Mouse (Mus musculus): ENCODE measurements at regions not wholly inside any gene's neighbourhood (a gene's known extent, or its start where the extent isn't known, plus 50 kb on each side); places are given as distances from the start of the nearest gene placed in this dataset.
"Not testable (repeated sequence)": the region's sequence is repeated elsewhere in the genome, so short reads cannot be mapped to it uniquely, and the experiment has no call there.

GRCm38 (mm10) chr1:112486046-112486445 lies 621.3 kb upstream of the Dsel start:
- not testable (repeated sequence) for H3K27ac ChIP-seq (ENCODE audit: insufficient read depth, low read length); H3K4me1 ChIP-seq (ENCODE audit: control insufficient read depth, insufficient read depth, low read length); H3K4me3 ChIP-seq (ENCODE audit: insufficient read depth, low read length)

DNA sequence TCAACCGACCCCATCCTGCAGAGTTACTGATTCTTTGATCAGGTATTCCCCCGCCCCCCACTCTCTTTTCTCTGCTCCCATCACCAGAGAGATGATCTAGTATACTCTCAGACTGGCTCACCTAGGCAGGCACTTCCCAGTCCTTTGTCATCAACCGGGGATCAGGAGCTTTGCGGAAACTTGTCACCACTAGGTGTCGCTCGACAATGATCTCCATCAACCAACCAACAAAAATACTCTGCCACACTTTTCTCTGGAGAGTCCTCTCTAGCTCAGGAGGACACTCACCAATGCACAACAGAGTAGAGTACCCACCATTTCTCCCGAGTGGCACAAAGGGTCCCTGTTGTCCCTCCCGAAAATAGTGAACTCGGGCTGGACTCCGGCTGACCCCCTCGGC lies 591.3 kb upstream of the Dsel start:
- TF ChIP-seq POLR2A (IDR thresholded peaks at IDR 0.05; ENCODE audit: extremely low read depth, insufficient read depth, low read length) (no peak), CTCF (IDR thresholded peaks at IDR 0.05; ENCODE audit: extremely low read depth, insufficient read depth, low read length) (peak; percentile 61)
- no peak overlapping the region for H3K4me3 ChIP-seq (ENCODE audit: insufficient read depth, low read length)
- H3K27ac ChIP-seq (ENCODE audit: insufficient read depth, low read length) = no peak overlapping the region

GRCm38 (mm10) chr1:112452390-112452789 lies 587.7 kb upstream of the Dsel start:
- H3K27ac ChIP-seq (ENCODE audit: insufficient read depth, low read length) = no peak overlapping the region
- H3K4me3 ChIP-seq (ENCODE audit: insufficient read depth, low read length) = no peak overlapping the region
- no peaks in the 10 kb centered on the region for H3K4me1 ChIP-seq (ENCODE audit: control insufficient read depth, insufficient read depth, low read length)
- TF ChIP-seq CTCF (IDR thresholded peaks at IDR 0.05; ENCODE audit: extremely low read depth, insufficient read depth, low read length) = peak; percentile 26; the same call in 1 of the 2 replicates
- no peak for TF ChIP-seq POLR2A (IDR thresholded peaks at IDR 0.05; ENCODE audit: extremely low read depth, insufficient read depth, low read length)

More for the DNA sequence above, 591.3 kb upstream of the Dsel start:
- H3K4me1 ChIP-seq (ENCODE audit: control insufficient read depth, insufficient read depth, low read length) = no peaks in the 10 kb centered on the region

DNA sequence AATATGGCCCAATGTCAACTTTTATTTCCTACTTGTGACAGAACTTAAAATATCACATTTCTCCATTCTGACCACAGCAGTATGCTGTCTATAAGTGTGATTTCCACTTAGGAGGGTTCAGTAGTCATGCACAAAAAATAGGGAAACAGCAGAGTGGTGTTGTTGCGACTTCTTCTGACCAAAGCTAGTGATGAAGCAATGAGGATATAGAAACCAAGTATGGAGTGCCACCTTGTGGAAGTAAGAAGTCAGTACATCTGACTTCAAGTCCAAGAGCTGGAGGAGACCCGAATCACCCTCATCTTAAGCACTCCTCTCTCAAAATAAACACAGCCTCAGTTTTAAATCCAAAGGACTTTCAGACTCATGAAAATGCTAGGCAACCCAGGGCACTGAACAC lies 586.9 kb upstream of the Dsel start:
- TF ChIP-seq POLR2A (IDR thresholded peaks at IDR 0.05; ENCODE audit: extremely low read depth, insufficient read depth, low read length) = no peak
- TF ChIP-seq CTCF (IDR thresholded peaks at IDR 0.05; ENCODE audit: extremely low read depth, insufficient read depth, low read length) = peak; percentile 68
- Histone ChIP-seq H3K4me1 (ENCODE audit: control insufficient read depth, insufficient read depth, low read length) (no peaks in the 10 kb centered on the region), H3K27ac (ENCODE audit: insufficient read depth, low read length) (no peak overlapping the region), H3K4me3 (ENCODE audit: insufficient read depth, low read length) (no peak overlapping the region)

- TF ChIP-seq POLR2A (IDR thresholded peaks at IDR 0.05; ENCODE audit: extremely low read depth, insufficient read depth, low read length) = no peak
- no peak for TF ChIP-seq CTCF (IDR thresholded peaks at IDR 0.05; ENCODE audit: extremely low read depth, insufficient read depth, low read length)
- H3K4me3 ChIP-seq (ENCODE audit: insufficient read depth, low read length) = no peak overlapping the region
- no peak overlapping the region for H3K27ac ChIP-seq (ENCODE audit: insufficient read depth, low read length)
- H3K4me1 ChIP-seq (ENCODE audit: control insufficient read depth, insufficient read depth, low read length) = no peaks in the 10 kb centered on the region
Observed at GRCm38 (mm10) chr1:112439109-112439508, 574.4 kb upstream of the Dsel start.

- no peak for TF ChIP-seq CTCF (IDR thresholded peaks at IDR 0.05; ENCODE audit: extremely low read depth, insufficient read depth, low read length)
- peak; percentile 53; the same call in 1 of the 2 replicates for TF ChIP-seq POLR2A (IDR thresholded peaks at IDR 0.05; ENCODE audit: extremely low read depth, insufficient read depth, low read length)
- Histone ChIP-seq H3K4me3 (ENCODE audit: insufficient read depth, low read length) (peak overlapping the region; percentile 86), H3K4me1 (ENCODE audit: control insufficient read depth, insufficient read depth, low read length) (no peaks in the 10 kb centered on the region), H3K27ac (ENCODE audit: insufficient read depth, low read length) (no peak overlapping the region)
Observed at GRCm38 (mm10) chr1:112416350-112417083, 551.8 kb upstream of the Dsel start.

DNA sequence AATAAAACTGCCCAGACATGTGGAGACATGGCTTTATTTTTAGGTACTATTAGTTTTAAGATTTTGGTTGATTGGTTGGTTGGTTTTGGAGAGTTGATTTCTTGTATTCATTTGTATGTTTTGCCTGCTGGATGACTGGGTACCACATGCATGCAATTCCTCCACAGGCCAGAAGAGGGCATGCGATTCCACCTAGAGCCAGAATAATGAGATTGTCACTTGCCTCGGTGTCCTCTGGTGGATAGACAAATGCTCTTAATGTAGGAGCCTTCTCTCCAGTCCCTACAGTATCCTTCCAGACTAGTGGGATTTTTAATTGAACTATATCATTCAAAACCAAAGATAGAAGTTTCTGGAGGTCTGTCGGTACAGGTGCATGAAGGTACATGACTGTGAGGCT lies 524.1 kb upstream of the Dsel start:
- TF ChIP-seq POLR2A (IDR thresholded peaks at IDR 0.05; ENCODE audit: extremely low read depth, insufficient read depth, low read length) (no peak), CTCF (IDR thresholded peaks at IDR 0.05; ENCODE audit: extremely low read depth, insufficient read depth, low read length) (peak; percentile 95)
- Histone ChIP-seq H3K4me1 (ENCODE audit: control insufficient read depth, insufficient read depth, low read length) (no peaks in the 10 kb centered on the region), H3K27ac (ENCODE audit: insufficient read depth, low read length) (no peak overlapping the region), H3K4me3 (ENCODE audit: insufficient read depth, low read length) (no peak overlapping the region)

DNA sequence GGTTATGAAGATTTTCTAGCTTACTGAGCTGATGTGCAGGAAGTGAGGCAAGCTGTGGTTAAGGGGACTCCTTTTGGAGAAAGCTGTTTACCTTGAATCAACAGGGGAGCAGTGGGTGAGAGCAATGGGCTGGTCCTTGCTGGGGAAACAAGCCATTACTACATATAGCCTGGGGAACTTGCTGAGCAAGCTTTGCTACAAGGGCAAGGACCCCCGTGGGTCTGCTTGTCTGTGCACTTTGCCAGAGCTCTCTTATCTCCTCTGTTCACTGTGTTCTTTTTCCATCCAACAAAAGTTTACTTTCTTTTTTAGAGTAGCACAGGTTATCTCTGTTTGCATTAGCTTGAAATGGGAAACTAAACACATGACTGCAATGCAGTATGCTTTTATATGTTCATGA lies 519.3 kb upstream of the Dsel start:
- H3K4me3 ChIP-seq (ENCODE audit: insufficient read depth, low read length) = no peak overlapping the region
- TF ChIP-seq CTCF (IDR thresholded peaks at IDR 0.05; ENCODE audit: extremely low read depth, insufficient read depth, low read length) (no peak), POLR2A (IDR thresholded peaks at IDR 0.05; ENCODE audit: extremely low read depth, insufficient read depth, low read length) (no peak)
- no peak overlapping the region for H3K27ac ChIP-seq (ENCODE audit: insufficient read depth, low read length)
- no peaks in the 10 kb centered on the region for H3K4me1 ChIP-seq (ENCODE audit: control insufficient read depth, insufficient read depth, low read length)

DNA sequence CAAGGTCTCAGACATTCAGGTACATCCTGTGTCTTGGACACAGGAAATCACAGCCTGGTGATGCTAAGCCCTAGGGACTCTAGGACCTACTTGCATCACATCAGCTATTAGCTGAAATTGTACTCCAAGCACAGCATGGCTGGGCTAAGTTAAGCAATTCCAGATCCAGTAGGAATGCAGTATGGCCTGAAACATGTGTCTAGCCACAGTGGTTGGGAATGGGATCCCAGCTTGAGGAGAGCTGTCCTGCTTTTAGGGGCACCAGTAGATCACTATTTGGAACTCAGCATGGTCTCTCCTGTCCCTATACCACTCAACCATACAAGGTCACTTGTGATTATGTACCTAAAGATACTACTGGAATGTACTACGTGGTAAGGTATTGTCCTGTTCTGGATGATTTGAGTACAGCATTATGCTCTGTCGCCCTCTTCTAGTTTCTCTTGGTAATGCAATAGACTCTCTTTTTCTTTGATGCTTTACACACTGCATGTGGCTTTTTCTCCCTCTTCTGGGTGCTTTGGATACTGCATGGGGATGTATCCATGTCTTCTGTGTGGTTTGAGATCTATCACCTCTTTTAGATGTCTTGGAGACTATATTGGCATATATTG lies 515.0 kb upstream of the Dsel start:
- Histone ChIP-seq H3K4me3 (ENCODE audit: insufficient read depth, low read length) (no peak overlapping the region), H3K4me1 (ENCODE audit: control insufficient read depth, insufficient read depth, low read length) (no peaks in the 10 kb centered on the region), H3K27ac (ENCODE audit: insufficient read depth, low read length) (no peak overlapping the region)
- peak; percentile 49 for TF ChIP-seq CTCF (IDR thresholded peaks at IDR 0.05; ENCODE audit: extremely low read depth, insufficient read depth, low read length)
- TF ChIP-seq POLR2A (IDR thresholded peaks at IDR 0.05; ENCODE audit: extremely low read depth, insufficient read depth, low read length) = no peak

- Histone ChIP-seq H3K4me1 (ENCODE audit: control insufficient read depth, insufficient read depth, low read length) (no peaks in the 10 kb centered on the region), H3K4me3 (ENCODE audit: insufficient read depth, low read length) (no peak overlapping the region), H3K27ac (ENCODE audit: insufficient read depth, low read length) (no peak overlapping the region)
- TF ChIP-seq CTCF (IDR thresholded peaks at IDR 0.05; ENCODE audit: extremely low read depth, insufficient read depth, low read length) (peak; percentile 63; the same call in 1 of the 2 replicates), POLR2A (IDR thresholded peaks at IDR 0.05; ENCODE audit: extremely low read depth, insufficient read depth, low read length) (no peak)
Observed at GRCm38 (mm10) chr1:112378660-112379059, 513.9 kb upstream of the Dsel start.
